ENCODE assay signal across 17 mouse cellular contexts in the genomic region with DNA sequence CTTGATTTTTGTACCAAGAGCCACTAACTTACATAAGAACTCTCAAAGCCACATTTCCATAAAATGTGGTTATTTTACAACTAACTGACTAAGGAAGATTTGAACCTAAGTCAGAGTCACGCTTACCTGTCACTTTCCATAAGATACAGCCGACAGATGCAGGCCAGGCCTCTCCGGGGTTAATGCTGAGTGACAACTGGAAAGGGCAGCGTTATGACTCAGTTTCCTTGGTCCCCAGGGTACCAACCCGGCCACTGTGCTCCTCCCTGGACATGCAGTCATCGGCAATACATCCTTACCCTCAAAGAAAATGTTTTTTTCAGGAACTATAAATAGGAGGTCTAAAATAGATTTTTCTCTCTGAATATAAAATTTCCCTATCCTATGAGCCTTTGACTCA.
"Had no signal": no experiment of that assay in that cellular context is flagged by ENCODE, and none has a peak within 500 bp of the region (broad histone marks: within the 10 kb centered on the region; RNA-seq: fewer than 3 reads in every experiment).

No protein-coding gene starts in this region.

- H3K36me3 ChIP-seq: midbrain, embryonic 12.5 days; neural tube, embryonic 13.5 days; neural tube, embryonic 15.5 days; stomach, embryonic 15.5 days had no signal

- ATAC-seq: midbrain, embryonic 16.5 days had no signal

- H3K4me3 ChIP-seq: megakaryocyte, embryonic 14.5 days; midbrain, embryonic 12.5 days; neural tube, embryonic 13.5 days; neural tube, embryonic 15.5 days; stomach, embryonic 15.5 days had no signal

- H3K27ac ChIP-seq: liver, embryonic 14.5 days; macrophage; midbrain, embryonic 12.5 days had no signal

- H3K9me3 ChIP-seq: midbrain, embryonic 12.5 days; neural tube, embryonic 13.5 days; neural tube, embryonic 15.5 days; stomach, embryonic 15.5 days had no signal

- H3K9ac ChIP-seq: liver, embryonic 14.5 days; lung, embryonic 14.5 days; midbrain, embryonic 12.5 days; neural tube, embryonic 13.5 days; neural tube, embryonic 15.5 days; stomach, embryonic 15.5 days had no signal

- H3K27me3 ChIP-seq: midbrain, embryonic 12.5 days; neural tube, embryonic 13.5 days; neural tube, embryonic 15.5 days; stomach, embryonic 15.5 days had no signal

- DNase-seq: lung, adult 18-20 months; lung, embryonic 14.5 days; lung, postnatal 10 days; lung, postnatal 36 days; midbrain, embryonic 14.5 days; right cerebral cortex, postnatal 14 days; thymus, adult 2 months; thymus, postnatal 25 days; thymus, postnatal 4 days had no signal

- H3K4me2 ChIP-seq: lung, embryonic 14.5 days; midbrain, embryonic 12.5 days; neural tube, embryonic 13.5 days; neural tube, embryonic 15.5 days; stomach, embryonic 15.5 days had no signal
